Mouse (Mus musculus): ENCODE measurements around the gene Tmem208.

The Tmem208 gene

DNA sequence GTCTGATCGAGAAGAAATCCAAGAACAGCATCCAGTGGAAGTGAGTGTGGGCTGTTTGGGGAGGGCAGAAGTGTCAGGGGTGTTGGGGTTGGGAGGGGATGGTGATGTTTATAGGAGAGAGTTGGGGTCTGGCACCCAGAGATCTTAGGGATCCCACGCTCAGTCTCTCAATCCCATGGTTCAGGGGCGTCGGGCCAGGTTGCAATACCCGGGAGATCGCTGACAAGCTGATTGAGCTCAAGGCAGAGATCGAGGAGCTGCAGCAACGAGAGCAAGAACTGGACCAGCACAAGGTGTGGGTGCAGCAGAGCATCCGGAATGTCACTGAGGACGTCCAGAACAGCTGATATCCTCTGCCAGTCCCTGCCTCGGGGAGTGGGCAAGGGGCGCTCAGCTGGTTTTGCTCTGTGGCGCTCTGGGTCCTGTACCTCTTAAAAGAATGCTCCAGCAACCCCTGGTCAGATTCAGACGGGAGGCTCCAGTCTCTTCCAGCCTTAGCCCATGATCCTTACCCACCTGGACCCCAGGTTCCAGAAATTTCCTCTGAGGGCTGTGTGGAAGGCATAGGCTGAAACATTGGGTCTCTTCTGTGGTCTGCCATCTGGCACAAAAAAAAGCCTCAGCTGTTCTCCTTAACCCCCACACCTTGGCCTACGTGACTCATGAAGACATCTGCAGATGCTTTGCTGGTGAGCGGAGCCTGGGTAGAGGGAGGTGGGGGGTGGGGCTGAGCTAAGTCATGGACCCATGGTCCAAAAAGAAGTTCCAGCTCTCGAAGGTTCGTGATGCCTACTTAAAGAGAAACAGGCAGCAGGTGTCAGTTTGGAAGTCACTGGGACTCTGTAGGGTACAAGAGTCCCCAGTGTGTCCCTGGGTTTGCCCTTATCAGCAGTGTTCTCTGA, 27.6 kb upstream of the Tmem208 start:
- DNase-seq (ENCODE audit: low read depth) = no peak

DNA sequence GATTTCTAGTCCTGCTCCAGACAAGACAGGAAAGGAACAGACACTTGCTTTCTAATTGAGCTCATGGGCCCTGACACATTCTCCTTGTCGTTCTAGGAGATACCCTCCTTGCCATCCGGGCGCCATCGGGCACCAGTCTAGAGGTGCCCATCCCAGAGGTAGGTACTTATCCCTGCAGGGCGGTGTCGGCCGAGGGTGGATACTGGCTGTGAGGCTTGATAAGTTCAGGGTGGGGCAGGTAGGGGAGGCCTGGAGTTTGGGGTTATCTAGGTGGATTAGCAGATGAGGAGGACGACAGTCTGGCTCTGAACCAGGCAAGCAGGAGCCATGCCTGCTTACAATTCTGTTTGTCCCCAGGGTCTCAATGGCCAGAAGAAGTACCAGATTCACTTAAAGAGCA, 26.2 kb upstream of the Tmem208 start:
- no peak for DNase-seq (ENCODE audit: low read depth)

GRCm38 (mm10) chr8:105303396-105303795, 22.8 kb upstream of the Tmem208 start:
- no peak for DNase-seq (ENCODE audit: low read depth)

DNA sequence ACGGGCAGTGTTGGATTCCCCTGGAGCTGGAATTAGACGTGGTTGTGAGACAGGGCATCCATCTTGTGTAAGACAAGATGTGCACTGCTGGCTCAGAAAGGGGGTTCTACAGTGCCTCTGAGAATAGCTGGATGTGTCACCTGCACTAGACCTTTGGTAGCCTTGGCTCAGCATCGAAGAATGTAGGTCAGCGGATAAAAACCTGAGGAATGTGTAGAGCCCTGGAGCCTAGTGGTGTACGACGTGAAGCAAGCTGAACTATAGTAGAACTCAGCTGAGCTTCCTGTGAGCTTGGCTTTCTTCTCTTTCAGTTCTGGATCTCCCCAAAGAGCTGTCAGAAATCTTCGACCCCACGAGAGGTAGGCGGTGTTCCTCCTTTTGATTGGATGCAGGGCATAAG, 22.3 kb upstream of the Tmem208 start:
- no peak for DNase-seq (ENCODE audit: low read depth)

DNA sequence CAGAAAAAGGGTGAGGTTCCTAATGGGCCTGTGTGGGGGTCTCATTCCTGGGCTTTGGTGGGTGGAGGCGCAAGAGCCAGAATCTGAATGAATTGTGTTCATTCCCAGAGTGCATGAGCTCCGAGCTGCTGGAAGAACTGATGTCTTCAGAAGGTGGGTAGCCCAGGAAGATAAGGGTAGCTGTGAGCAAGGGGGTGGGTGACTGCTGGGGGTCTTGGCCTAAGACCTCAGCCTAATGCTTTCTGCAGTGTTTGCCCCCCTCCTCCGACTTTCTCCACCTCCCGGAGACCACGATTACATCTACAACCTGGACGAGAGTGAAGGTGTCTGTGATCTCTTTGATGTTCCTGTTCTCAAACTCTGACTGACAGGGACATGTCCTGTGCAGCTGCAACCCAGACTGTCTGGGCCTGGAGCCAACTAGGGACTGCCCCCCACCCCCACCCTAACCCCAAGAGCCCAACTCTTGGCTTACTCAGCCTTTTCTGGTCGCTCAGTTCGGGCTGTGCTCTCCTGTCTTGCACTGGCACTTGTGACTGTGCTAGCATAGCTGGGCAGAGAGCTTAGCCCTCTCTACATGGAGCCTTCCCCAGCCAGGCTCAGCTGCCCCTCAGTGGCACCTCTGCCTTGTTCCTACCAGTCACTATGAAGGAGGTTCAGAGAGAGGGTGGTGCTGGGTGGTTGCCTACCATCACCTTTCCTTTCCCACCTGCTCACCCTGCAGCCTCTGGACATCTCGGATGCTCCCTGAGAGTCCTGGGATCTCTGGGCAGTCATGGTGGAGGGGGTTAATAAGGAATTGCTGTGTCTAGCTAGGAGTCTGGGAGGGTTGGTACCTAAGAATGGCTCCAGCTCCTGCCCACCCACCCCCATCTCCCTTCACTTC, 21.6 kb upstream of the Tmem208 start:
- no peak for DNase-seq (ENCODE audit: low read depth)

DNA sequence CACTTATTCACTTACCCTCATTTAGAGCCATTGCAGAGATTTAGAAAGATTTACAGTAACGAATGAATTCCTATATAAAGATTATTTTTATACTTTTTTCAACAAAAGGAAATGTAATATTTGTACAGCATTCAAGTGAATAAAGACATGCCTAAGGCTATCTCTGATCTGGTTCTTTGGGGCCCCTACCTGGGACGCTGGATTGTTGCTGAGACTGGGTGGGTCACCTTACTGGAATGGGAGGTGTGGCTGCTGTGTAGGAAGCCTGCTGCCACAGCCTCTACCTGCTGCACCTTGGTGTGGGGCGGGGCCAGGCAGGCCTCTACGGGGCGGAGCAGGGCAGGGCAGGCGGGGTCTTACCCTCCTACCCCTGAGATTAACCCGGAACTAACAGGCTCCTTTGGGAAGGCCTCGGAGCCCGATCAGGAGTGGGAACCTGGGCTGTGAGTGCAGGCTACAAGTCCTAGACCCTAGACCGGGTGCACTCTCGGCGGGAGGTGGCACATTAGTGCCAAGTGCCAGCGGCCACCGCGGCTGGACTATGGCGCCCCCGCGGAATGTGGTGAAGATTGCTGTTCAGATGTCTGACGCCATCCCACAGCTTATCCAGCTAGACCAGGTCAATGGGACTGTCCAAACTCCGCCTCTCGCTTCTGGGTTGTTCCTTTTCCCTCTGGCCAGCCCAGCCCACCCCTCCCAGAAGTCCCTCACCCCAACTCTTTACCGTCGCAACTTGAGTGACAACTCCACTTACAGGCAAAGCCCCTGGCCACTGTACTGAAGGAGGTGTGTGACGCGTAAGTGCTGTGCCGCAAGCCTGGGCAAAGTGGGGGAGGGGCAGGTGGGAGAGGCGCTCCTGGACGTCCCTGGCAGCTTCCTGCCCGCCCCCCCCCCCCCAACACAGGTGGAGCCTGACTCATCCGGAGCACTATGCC, 20.7 kb upstream of the Tmem208 start, which contains the start of gene Elmo3:
Elmo3 (plus strand) TSS at position 391 of the 935 bp plus-strand sequence.
- DNase-seq (ENCODE audit: low read depth) = no peak

DNA sequence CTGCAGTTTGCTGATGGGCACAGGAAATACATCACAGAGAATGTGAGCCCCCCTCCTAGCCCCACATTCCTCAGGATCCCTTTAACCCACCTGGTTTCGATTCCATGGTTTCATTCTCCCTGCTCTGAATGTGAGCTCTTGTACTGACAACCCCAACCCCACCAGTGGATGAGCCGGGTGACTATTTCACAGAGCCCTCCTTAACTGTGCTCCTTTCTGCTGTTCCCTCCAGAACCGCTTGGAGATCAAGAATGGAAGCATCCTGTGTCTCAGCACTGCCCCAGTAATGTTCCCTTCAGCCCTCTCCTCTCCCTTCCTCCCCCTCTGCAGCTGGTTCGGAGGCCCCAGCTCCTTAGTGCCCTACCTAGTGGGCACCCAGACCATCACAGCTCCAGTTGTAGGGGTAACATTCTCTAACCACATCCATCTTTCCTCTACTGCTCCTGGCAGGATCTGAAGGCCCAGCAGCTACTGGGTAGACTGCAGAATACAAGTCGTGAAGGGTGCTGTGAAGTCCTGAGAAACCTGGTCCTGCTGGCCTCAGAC, 19.9 kb upstream of the Tmem208 start:
- DNase-seq (ENCODE audit: low read depth) = no peak

- DNase-seq (ENCODE audit: low read depth) = no peak
Observed at GRCm38 (mm10) chr8:105307670-105308069, 18.5 kb upstream of the Tmem208 start.

DNA sequence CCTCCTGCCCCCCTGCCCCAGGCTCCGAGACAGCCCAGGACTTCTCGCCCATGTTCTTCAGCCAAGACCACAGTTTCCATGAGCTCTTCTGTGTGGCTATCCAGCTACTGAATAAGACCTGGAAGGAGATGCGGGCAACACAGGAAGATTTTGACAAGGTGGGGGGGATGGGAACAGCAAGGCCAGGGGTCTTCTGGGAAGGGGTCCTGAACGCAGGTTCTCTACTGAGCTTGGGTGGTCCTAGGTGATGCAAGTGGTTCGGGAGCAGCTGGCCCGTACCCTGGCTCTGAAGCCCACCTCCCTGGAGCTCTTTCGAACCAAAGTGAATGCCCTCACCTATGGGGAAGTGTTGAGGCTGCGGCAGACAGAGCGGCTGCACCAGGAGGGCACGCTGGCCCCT, 17.7 kb upstream of the Tmem208 start:
- DNase-seq (ENCODE audit: low read depth) = no peak

DNA sequence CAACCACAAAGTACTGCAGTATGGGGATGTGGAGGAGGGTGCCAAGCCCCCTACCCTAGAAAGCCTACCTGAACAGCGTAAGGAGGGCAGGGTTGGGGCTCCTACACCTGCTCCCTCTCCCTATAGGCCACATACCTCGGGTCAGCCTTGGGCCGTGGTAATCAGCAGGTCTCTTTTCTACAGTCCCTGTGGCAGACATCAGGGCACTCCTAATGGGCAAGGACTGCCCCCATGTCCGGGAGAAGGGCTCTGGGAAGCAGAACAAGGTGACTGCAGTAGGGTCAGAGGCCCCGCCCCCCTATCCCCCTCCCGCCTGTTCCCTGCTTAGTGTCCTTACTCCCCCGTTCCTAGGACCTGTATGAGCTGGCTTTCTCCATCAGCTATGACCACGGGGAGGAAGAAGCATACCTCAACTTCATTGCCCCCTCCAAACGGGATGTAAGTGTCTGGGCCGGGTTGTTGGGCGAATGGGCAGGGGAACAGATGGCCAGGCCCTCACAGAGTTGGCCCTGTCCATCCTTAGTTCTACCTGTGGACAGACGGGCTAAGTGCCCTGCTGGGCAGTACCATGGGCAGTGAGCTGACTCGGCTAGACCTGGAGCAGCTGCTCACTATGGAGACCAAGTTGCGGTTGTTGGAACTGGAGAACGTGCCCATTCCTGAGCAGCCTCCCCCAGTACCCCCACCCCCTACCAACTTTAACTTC, 16.9 kb upstream of the Tmem208 start:
- DNase-seq (ENCODE audit: low read depth) = no peak

- no peak for DNase-seq (ENCODE audit: low read depth)
Observed at GRCm38 (mm10) chr8:105310118-105310517, 16.0 kb upstream of the Tmem208 start.

DNA sequence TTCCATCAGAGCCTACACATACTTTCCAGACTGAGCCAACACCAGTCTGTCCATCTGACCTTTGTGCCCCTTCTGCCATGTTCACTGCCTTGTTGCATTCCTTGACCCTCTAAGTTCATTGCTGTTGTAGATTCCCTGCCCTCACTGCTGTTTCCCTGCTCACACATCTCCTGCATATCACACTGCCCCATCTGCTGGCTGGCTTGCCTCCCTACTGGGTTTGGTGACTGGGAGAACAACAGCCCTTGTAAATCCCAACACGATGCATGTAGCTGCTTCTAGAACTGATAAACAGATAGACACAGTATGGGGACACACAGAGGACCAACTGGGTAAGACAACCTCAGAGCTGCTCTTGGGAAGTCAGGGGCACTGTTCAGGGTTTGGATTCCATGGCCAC, 14.4 kb upstream of the Tmem208 start:
- DNase-seq (ENCODE audit: low read depth) = no peak

DNA sequence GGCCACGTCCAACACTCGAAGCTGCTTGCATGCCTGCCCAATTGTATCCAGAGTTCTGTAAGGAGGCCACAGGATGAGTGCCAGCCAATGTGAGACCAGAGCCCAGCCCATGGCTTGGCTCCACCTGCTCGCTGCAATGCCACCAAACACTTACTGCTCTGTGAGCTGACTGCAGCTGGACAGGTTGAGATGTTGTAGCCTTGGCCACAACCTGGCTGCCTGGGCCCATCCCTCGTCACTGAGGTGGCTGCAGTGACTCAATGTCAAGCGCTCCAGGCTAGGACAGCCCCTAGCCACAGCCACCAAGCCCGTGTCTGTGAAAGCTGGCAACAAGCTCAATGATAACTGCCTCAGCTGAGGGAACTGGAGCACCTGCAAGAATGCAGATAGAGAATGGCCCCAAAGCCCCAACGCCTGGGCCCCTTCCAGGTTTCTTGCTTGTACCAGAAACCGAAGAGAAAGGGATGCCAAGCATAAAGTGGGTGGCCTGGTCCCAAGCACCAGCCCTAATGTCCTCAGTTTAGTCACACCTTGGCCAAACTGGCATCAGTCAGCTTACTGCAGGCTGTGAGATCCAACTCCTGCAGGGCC, 13.2 kb upstream of the Tmem208 start:
- DNase-seq (ENCODE audit: low read depth) = no peak

DNA sequence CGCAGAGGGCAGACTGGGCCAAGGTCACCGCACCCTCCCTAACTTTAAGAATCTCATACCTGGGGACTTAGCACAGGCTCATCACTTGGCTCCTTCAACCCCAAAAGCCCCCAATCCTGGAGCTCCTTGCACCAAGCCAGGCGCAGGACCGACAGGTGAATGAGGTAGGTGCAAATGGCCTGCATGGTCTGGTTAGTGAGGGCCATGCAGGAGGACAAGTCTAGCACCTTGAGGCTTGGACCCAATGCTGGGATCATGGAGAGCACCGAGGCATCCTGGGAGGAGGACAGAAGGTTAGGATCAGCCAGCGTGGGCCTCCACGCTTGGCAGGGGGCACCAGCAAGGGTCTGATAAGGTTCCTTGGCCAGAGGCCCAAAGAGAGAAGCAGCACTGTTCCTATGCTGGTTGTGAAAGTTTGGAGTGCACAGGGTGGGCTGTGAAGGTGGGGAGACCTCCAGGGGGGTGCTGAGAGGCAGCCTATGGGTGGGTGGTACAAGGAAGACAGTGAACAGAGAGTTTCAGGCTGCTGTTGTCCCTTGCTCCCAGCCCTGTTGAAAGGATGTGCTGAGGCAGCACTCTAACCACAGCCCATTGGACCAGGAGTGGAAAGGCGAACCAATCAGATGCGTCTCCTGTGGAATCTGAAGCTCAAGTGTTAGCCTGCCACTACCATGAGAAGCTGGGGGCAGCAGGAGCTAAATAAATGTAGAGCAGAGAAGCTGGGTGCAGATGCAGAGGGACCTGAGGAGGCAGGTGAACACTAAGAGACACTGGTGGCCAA, 12.3 kb upstream of the Tmem208 start:
- no peak for DNase-seq (ENCODE audit: low read depth)

- no peak for DNase-seq (ENCODE audit: low read depth)
Observed at GRCm38 (mm10) chr8:105315073-105315769, 10.9 kb upstream of the Tmem208 start.

- no peak for DNase-seq (ENCODE audit: low read depth)
Observed at GRCm38 (mm10) chr8:105317941-105318340, 8.2 kb upstream of the Tmem208 start.

DNA sequence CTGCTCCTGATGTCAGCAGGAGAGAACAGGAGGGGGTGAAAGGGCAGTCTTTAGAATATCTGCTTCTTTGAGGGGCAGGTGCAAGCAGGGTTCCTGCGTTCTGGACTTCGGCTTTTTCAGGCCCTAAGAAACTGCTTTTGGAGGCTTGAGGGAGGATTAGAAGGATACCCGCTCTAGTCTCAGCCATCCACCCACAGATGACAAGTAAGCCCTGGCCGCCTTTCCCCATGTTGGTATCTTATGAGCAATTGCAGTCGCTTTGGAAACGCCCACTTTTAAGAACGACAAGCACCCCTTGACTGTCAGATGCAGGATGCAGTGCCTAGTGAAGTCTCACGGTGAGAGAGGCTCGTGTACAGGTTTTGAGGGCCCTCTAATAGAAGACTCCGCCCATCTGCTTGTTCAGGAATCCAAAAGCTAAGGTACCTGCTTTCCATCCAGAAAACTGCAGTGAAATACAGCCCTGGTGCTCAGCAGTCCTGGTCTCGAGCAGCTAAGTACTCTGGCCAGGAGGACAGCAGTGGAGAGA, 7.4 kb upstream of the Tmem208 start:
- no peak for DNase-seq (ENCODE audit: low read depth)

DNA sequence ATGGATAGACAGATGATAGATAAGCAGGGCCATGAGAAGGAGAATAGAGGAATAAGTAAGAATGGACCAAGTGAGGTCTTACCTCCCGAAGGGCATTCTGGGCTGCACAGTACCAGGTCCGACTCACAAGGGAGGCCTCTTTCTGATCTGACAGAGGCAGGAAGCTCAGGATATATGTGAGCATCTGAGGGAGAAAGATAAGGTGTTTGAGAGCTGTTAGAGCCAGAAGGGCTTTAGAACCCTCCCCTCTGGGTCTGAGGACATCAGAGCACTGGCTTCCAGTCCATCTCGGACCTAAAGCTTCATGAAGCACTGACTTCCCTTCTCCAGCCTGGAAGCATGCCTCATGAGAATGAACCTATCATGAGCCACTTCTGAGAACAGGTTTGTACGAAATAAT, 3.0 kb upstream of the Tmem208 start:
- no peak for DNase-seq (ENCODE audit: low read depth)

GRCm38 (mm10) chr8:105325641-105326093, 487 bp upstream of the Tmem208 start:
- no peak for DNase-seq (ENCODE audit: low read depth)
